Mouse (Mus musculus) olfactory bulb, adult 2 months (tissue): ENCODE measurements at regions not wholly inside any gene's neighbourhood (a gene's known extent, or its start where the extent isn't known, plus 50 kb on each side); places are given as distances from the start of the nearest gene placed in this dataset.

Source experiments
- CTCF ChIP-seq: fragments of 200-500 bp; IDR thresholded peaks from 2 replicates; pipeline ENCODE4 v1.5.1; 2012; ENCODE audit warnings: low read depth, mild to moderate bottlenecking, low read length, moderate library complexity; ENCODE audit not compliant: insufficient read depth
- POLR2A ChIP-seq: fragments of 200-500 bp; IDR thresholded peaks from 2 replicates; pipeline ENCODE4 v1.6.1; 2012; ENCODE audit warnings: mild to moderate bottlenecking, low read depth, low read length, moderate library complexity; ENCODE audit not compliant: insufficient read depth

GRCm38 (mm10) chr12:109971508-109971907, 307.4 kb upstream of the Dio3 start:
- TF ChIP-seq POLR2A: no peak
- no peak for TF ChIP-seq CTCF
